Mouse (Mus musculus): Measurements from ENCODE around the gene Tmem151b. TPM values are rescaled to one million over a fixed set of nuclear protein-coding genes. Genes with fewer than 3 reads are reported as not detected.

Gene Tmem151b
- total RNA-seq, 1 experiment = 2.1 TPM

GRCm38 (mm10) chr17:45565103-45565502 lies 15.6 kb upstream of the Tmem151b start:
- no peak for DNase-seq (ENCODE audit: low read depth, low spot score)
- Histone ChIP-seq H3K9ac (ENCODE audit: insufficient read depth, low read depth, low read length, poor library complexity, severe bottlenecking) (peak overlapping the region; percentile 86; the same call in 1 of the 2 replicates), H3K4me1 (ENCODE audit: control insufficient read depth in 2 of 2, insufficient read depth in 2 of 2, low read length in 2 of 2, poor library complexity in 1 of 2) (peaks cover 0 to 3% of the 10 kb centered on the region in 2 experiments; a peak in 1 of 4 replicates), H3K9me3 (ENCODE audit: control insufficient read depth, insufficient read depth, low read depth, low read length) (no peaks in the 10 kb centered on the region), H3K36me3 (ENCODE audit: control insufficient read depth, insufficient read depth, low read length, poor library complexity, severe bottlenecking) (peaks cover 49% of the 10 kb centered on the region), H3K4me3 (ENCODE audit: insufficient read depth in 1 of 2, low read depth in 1 of 2, low read length in 2 of 2, poor library complexity in 1 of 2, severe bottlenecking in 1 of 2) (peak overlapping the region; percentile 79 to 80), H3K27ac (ENCODE audit: insufficient read depth, low read depth, low read length, poor library complexity, severe bottlenecking) (no peak overlapping the region)
- TF ChIP-seq ZNF384 (IDR thresholded peaks at IDR 0.05; ENCODE audit: low read depth, low read length) (no peak), HCFC1 (IDR thresholded peaks at IDR 0.05; ENCODE audit: borderline replicate concordance, insufficient read depth, low read length) (no peak), ZC3H11A (IDR thresholded peaks at IDR 0.05; ENCODE audit: borderline replicate concordance, low read depth, low read length) (no peak), CHD2 (IDR thresholded peaks at IDR 0.05; ENCODE audit: low read depth, low read length) (no peak), MAFK (IDR thresholded peaks at IDR 0.05; ENCODE audit: insufficient read depth, low read depth, low read length) (no peak)
- in situ Hi-C loops (cut with MboI; ENCODE audit: low sequenced_read_pairs in 2 of 2, unreplicated experiment in 2 of 2) = no loop called here

- TF ChIP-seq ZNF384 (IDR thresholded peaks at IDR 0.05; ENCODE audit: low read depth, low read length) = no peak
- TF ChIP-seq HCFC1 (IDR thresholded peaks at IDR 0.05; ENCODE audit: borderline replicate concordance, insufficient read depth, low read length) = no peak
- TF ChIP-seq MAFK (IDR thresholded peaks at IDR 0.05; ENCODE audit: insufficient read depth, low read depth, low read length) = no peak
- no peak for TF ChIP-seq CHD2 (IDR thresholded peaks at IDR 0.05; ENCODE audit: low read depth, low read length)
- in situ Hi-C loops (cut with MboI; ENCODE audit: low sequenced_read_pairs in 2 of 2, unreplicated experiment in 2 of 2) = no loop called here
- peaks cover 44% of the 10 kb centered on the region for H3K36me3 ChIP-seq (ENCODE audit: control insufficient read depth, insufficient read depth, low read length, poor library complexity, severe bottlenecking)
- H3K9ac ChIP-seq (ENCODE audit: insufficient read depth, low read depth, low read length, poor library complexity, severe bottlenecking) = peak overlapping the region; percentile 86
- peak overlapping the region; percentile 74; the same call in 1 of the 2 replicates for H3K27ac ChIP-seq (ENCODE audit: insufficient read depth, low read depth, low read length, poor library complexity, severe bottlenecking)
- H3K4me3 ChIP-seq (ENCODE audit: insufficient read depth in 1 of 2, low read depth in 1 of 2, low read length in 2 of 2, poor library complexity in 1 of 2, severe bottlenecking in 1 of 2) = peak overlapping the region; percentile 79 to 80
- DNase-seq (ENCODE audit: low read depth, low spot score) = no peak
- H3K9me3 ChIP-seq (ENCODE audit: control insufficient read depth, insufficient read depth, low read depth, low read length) = no peaks in the 10 kb centered on the region
- peaks cover 0 to 3% of the 10 kb centered on the region in 2 experiments; a peak in 1 of 4 replicates for H3K4me1 ChIP-seq (ENCODE audit: control insufficient read depth in 2 of 2, insufficient read depth in 2 of 2, low read length in 2 of 2, poor library complexity in 1 of 2)
Measured at GRCm38 (mm10) chr17:45564531-45565084, 15.1 kb upstream of the Tmem151b start.

- DNase-seq (ENCODE audit: low read depth, low spot score) = no peak
- Histone ChIP-seq H3K4me1 (ENCODE audit: control insufficient read depth in 2 of 2, insufficient read depth in 2 of 2, low read length in 2 of 2, poor library complexity in 1 of 2) (peaks cover under 1 to 7% of the 10 kb centered on the region in 2 experiments; a peak in 3 of 4 replicates), H3K4me3 (ENCODE audit: insufficient read depth in 1 of 2, low read depth in 1 of 2, low read length in 2 of 2, poor library complexity in 1 of 2, severe bottlenecking in 1 of 2) (peak within 1 kb of the TSS; percentile 79 to 80), H3K27ac (ENCODE audit: insufficient read depth, low read depth, low read length, poor library complexity, severe bottlenecking) (peak within 1 kb of the TSS; percentile 74), H3K36me3 (ENCODE audit: control insufficient read depth, insufficient read depth, low read length, poor library complexity, severe bottlenecking) (peaks cover 37% of the 10 kb centered on the region), H3K9me3 (ENCODE audit: control insufficient read depth, insufficient read depth, low read depth, low read length) (no peaks in the 10 kb centered on the region), H3K9ac (ENCODE audit: insufficient read depth, low read depth, low read length, poor library complexity, severe bottlenecking) (peak within 1 kb of the TSS; percentile 86)
- TF ChIP-seq ZNF384 (IDR thresholded peaks at IDR 0.05; ENCODE audit: low read depth, low read length) (peak; percentile 86), HCFC1 (IDR thresholded peaks at IDR 0.05; ENCODE audit: borderline replicate concordance, insufficient read depth, low read length) (no peak), MAFK (IDR thresholded peaks at IDR 0.05; ENCODE audit: insufficient read depth, low read depth, low read length) (no peak), ZC3H11A (IDR thresholded peaks at IDR 0.05; ENCODE audit: borderline replicate concordance, low read depth, low read length) (no peak)
- in situ Hi-C loops (cut with MboI; ENCODE audit: low sequenced_read_pairs in 2 of 2, unreplicated experiment in 2 of 2) = no loop called here
Measured at GRCm38 (mm10) chr17:45563655-45564530, 14.4 kb upstream of the Tmem151b start, which contains the start of gene Slc35b2. TSS of gene Slc35b2 (plus strand) at chr17:45563874.

GRCm38 (mm10) chr17:45563216-45563615 lies 13.7 kb upstream of the Tmem151b start:
- in situ Hi-C loops (cut with MboI; ENCODE audit: low sequenced_read_pairs in 2 of 2, unreplicated experiment in 2 of 2) = no loop called here
- Histone ChIP-seq H3K27ac (ENCODE audit: insufficient read depth, low read depth, low read length, poor library complexity, severe bottlenecking) (no peak overlapping the region), H3K36me3 (ENCODE audit: control insufficient read depth, insufficient read depth, low read length, poor library complexity, severe bottlenecking) (peaks cover 30% of the 10 kb centered on the region), H3K4me3 (ENCODE audit: insufficient read depth in 1 of 2, low read depth in 1 of 2, low read length in 2 of 2, poor library complexity in 1 of 2, severe bottlenecking in 1 of 2) (peak overlapping the region in 1 of 2 experiments; percentile 80; a peak in 1 of 4 replicates), H3K9me3 (ENCODE audit: control insufficient read depth, insufficient read depth, low read depth, low read length) (no peaks in the 10 kb centered on the region), H3K9ac (ENCODE audit: insufficient read depth, low read depth, low read length, poor library complexity, severe bottlenecking) (no peak overlapping the region), H3K4me1 (ENCODE audit: control insufficient read depth in 2 of 2, insufficient read depth in 2 of 2, low read length in 2 of 2, poor library complexity in 1 of 2) (peaks cover 1 to 7% of the 10 kb centered on the region in 2 experiments; a peak in 3 of 4 replicates)
- no peak for DNase-seq (ENCODE audit: low read depth, low spot score)
- no peak for TF ChIP-seq MAFK (IDR thresholded peaks at IDR 0.05; ENCODE audit: insufficient read depth, low read depth, low read length)
- no peak for TF ChIP-seq HCFC1 (IDR thresholded peaks at IDR 0.05; ENCODE audit: borderline replicate concordance, insufficient read depth, low read length)
- no peak for TF ChIP-seq ZC3H11A (IDR thresholded peaks at IDR 0.05; ENCODE audit: borderline replicate concordance, low read depth, low read length)
- no peak for TF ChIP-seq ZNF384 (IDR thresholded peaks at IDR 0.05; ENCODE audit: low read depth, low read length)
- TF ChIP-seq CHD2 (IDR thresholded peaks at IDR 0.05; ENCODE audit: low read depth, low read length) = no peak

All from ES-E14 (cell line).